Mouse (Mus musculus) lung, postnatal 0 days (tissue): ENCODE measurements around the gene Arhgap28.

ENCODE experiments used
- CTCF ChIP-seq: IDR thresholded peaks from 2 replicates; pipeline ENCODE4 v1.5.1; 2016; ENCODE audit warnings: antibody characterized with exemption, mild to moderate bottlenecking
- EP300 ChIP-seq: IDR thresholded peaks from 2 replicates; pipeline ENCODE4 v1.6.1; 2016; ENCODE audit warnings: antibody characterized with exemption, mild to moderate bottlenecking, control low read depth

DNA sequence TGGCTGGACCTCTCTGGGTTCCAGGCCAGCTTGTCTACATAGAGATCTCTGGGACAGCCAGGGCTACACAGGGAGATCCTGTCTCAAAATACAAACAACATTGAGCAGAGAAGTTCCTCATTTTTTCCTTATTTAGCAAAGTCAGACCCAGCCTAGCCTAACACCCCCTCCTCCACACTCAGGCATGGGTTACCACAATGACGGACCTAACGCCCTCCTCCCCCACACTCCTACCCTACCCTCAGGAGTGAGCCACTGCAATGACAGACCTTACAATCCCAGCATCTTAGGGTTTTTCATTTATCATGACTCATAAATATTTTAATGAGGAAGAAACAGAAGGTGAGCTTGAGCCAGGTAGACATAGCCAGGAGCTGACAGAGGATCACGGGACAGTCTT lies 73.0 kb downstream of the Arhgap28 start:
- TF ChIP-seq CTCF (no peak), EP300 (no peak)
